ENCODE assay signal across 8 mouse cellular contexts in the genomic region with DNA sequence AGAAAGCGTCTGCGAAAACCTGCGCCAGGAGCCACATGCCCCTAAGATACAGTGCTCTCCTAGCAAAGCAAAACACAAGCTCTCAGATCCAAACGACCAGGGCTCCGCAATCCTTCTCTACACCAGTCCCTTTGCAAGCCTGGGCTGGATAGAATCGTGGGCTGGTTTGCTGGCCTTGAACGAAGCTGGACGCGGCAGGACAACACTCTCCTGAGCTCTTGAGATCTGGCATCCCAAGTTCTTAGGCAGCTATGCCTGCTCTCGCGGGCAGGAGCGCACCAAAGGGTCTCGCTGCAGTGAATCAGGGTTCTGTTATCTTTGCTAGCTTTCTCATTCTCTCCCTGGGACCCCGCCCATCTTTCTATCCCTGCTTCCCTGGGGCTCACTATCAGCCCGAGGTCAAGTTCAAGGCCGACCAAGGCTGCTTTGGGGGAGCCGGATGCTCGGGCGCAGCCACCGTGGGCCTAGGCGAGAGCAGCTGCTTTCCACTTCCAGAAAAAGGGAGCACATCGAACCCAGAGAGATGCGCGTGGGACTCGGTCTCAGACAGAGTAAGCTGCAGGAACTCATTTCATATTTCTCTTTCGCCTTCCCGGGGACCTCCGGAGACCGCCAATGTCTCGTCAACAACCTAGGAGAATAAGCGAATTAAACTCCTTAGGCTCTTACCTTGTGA. TPM values are rescaled to one million over a fixed set of nuclear protein-coding genes. Genes with fewer than 3 reads are reported as not detected.
DNase-seq lines count a peak whose midpoint lies in the region; ATAC-seq lines count a peak whose summit lies in the region.

No protein-coding gene starts in this region.

- H3K36me3 ChIP-seq in limb, embryonic 12.5 days, result no peaks in the 10 kb centered on the region
- H3K36me3 ChIP-seq in midbrain, embryonic 12.5 days, result no peaks in the 10 kb centered on the region

- no peaks in the 10 kb centered on the region for H3K9me3 ChIP-seq in limb, embryonic 12.5 days
- no peaks in the 10 kb centered on the region for H3K9me3 ChIP-seq in midbrain, embryonic 12.5 days

- under 1% methylated on average over 31 of the region's 31 CpGs for WGBS in limb, embryonic 12.5 days
- WGBS in midbrain, embryonic 12.5 days, result 1% methylated on average over 31 of the region's 31 CpGs

- peaks cover 12% of the 10 kb centered on the region for H3K4me1 ChIP-seq in limb, embryonic 12.5 days (replicated peaks)
- H3K4me1 ChIP-seq in midbrain, embryonic 12.5 days, result peaks cover 11% of the 10 kb centered on the region

- H3K4me3 ChIP-seq in limb, embryonic 12.5 days (replicated peaks), result peak overlapping the region; percentile 68
- H3K4me3 ChIP-seq in midbrain, embryonic 12.5 days, result peak overlapping the region; percentile 66

- DNase-seq in heart, adult 11 months, result peak; percentile 94
- no peak for DNase-seq in heart, adult 9 months (ENCODE audit: low spot score in 2 of 2)
- DNase-seq in cerebellum, postnatal 10 days, result peak; percentile 61 to 71
- DNase-seq in gastrocnemius, adult 18-20 months (ENCODE audit: low spot score), result peak; percentile 26
- peak; percentile 14 for DNase-seq in hindlimb bud, embryonic 11.5 days (ENCODE audit: extremely low spot score, low read depth, low spot score)
- DNase-seq in spleen, adult 18-20 months, result peak; percentile 44 to 52

- H3K4me2 ChIP-seq in limb, embryonic 12.5 days, result peak overlapping the region; percentile 79
- H3K4me2 ChIP-seq in midbrain, embryonic 12.5 days (replicated peaks), result peak overlapping the region; percentile 76

- H3K27me3 ChIP-seq in limb, embryonic 12.5 days, result no peaks in the 10 kb centered on the region
- no peaks in the 10 kb centered on the region for H3K27me3 ChIP-seq in midbrain, embryonic 12.5 days

- H3K27ac ChIP-seq in limb, embryonic 12.5 days, result peak overlapping the region; percentile 78
- peak overlapping the region; percentile 64 for H3K27ac ChIP-seq in midbrain, embryonic 12.5 days (replicated peaks)

- H3K9ac ChIP-seq in limb, embryonic 12.5 days (replicated peaks), result peak overlapping the region; percentile 79
- peak overlapping the region; percentile 75 for H3K9ac ChIP-seq in midbrain, embryonic 12.5 days (replicated peaks)

- peak; percentile 36; the same call in 1 of the 2 replicates for ATAC-seq in limb, embryonic 12.5 days (ENCODE audit: insufficient number of reproducible peaks, insufficient read depth, low FRiP score, low TSS enrichment, low read depth)
- peak; percentile 59 for ATAC-seq in midbrain, embryonic 12.5 days (ENCODE audit: low FRiP score, low read depth)

RNA-seq across cellular contexts. Expression of gene Ppm1k, which starts 0.5 kb away (rescaled TPM):
- 10 to 100 TPM; 13.9 to 16.0 TPM for total RNA-seq in gastrocnemius, adult 18-20 months (2021)
- polyA plus RNA-seq in limb, embryonic 12.5 days (2016; fragmentation: Nextera tagmentation; extraction: Ambion mirVana), result 5.2 and 6.3 TPM in 2 replicates
- 6.7 and 8.2 TPM in 2 replicates for polyA plus RNA-seq in midbrain, embryonic 12.5 days (2016; fragmentation: Nextera tagmentation; extraction: Ambion mirVana)

RNA-seq across cellular contexts. Expression of gene Herc6, which starts 46.1 kb away (rescaled TPM):
- total RNA-seq in gastrocnemius, adult 18-20 months (2021), result 1 to 10 TPM in 1 of 2 experiments, under 1 TPM in 1; 0.34 to 1.2 TPM
- 2.6 and 3.0 TPM in 2 replicates for polyA plus RNA-seq in limb, embryonic 12.5 days (2016; fragmentation: Nextera tagmentation; extraction: Ambion mirVana)
- 1.5 TPM in 2 replicates for polyA plus RNA-seq in midbrain, embryonic 12.5 days (2016; fragmentation: Nextera tagmentation; extraction: Ambion mirVana)

Comparison
In these comparisons a context has a peak if more than half of its experiments do, and no peak if none do; other contexts are left out.
1. DNase-seq: peak in heart, adult 11 months (single experiment), cerebellum, postnatal 10 days (2 of 2), gastrocnemius, adult 18-20 months (single experiment), hindlimb bud, embryonic 11.5 days (single experiment) and spleen, adult 18-20 months (2 of 2); none in heart, adult 9 months (0 of 2).